In the genomic region with DNA sequence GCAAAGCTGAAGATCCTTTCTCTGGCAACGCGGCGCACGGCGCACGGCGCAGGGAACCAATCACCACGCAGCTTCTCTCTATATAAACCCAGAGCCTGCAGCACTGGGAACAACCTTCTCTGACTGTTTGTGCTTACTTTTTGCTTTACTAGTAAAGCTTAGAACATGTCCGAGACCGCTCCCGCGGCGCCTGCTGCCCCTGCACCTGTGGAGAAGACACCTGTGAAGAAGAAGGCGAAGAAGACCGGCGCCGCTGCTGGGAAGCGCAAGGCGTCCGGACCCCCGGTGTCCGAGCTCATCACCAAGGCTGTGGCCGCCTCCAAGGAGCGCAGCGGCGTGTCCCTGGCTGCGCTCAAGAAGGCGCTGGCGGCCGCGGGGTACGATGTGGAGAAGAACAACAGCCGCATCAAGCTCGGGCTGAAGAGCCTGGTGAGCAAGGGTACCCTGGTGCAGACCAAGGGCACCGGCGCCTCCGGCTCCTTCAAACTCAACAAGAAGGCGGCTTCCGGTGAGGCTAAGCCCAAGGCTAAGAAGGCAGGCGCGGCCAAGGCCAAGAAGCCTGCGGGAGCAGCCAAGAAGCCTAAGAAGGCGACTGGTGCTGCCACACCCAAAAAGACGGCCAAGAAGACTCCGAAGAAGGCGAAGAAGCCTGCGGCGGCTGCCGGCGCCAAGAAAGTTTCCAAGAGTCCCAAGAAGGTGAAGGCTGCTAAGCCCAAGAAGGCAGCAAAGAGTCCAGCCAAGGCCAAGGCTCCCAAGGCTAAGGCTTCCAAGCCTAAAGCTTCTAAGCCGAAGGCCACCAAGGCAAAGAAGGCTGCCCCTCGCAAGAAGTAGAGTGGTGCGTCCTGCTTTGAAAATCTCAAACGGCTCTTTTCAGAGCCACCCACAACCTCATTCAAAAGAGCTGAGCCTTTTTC, we compare ENCODE assay signal across 8 mouse cellular contexts. TPM values are rescaled to one million over a fixed set of nuclear protein-coding genes. Genes with fewer than 3 reads are reported as not detected.
A peak's percentile ranks its signal among the peaks of the same experiment; 100 is the strongest.
DNase-seq lines count a peak whose midpoint lies in the region; ATAC-seq and TF ChIP-seq lines count a peak whose summit lies in the region.

No protein-coding gene starts in this region.

- peak; percentile 88 to 99 for TF ChIP-seq POLR2A in MEL (IDR thresholded peaks at IDR 0.05; ENCODE audit: control insufficient read depth in 1 of 2, insufficient read depth in 1 of 2, low read depth in 1 of 2, low read length in 2 of 2, poor library complexity in 1 of 2)

- TF ChIP-seq EP300 in MEL (IDR thresholded peaks at IDR 0.05; ENCODE audit: low read depth in 1 of 2, low read length in 2 of 2): no peak

- H3K4me2 ChIP-seq in forebrain, postnatal 0 days (ENCODE audit: low read depth): peak overlapping the region; percentile 99

- WGBS in forebrain, postnatal 0 days: under 1% methylated on average over 54 of the region's 54 CpGs
- under 1% methylated on average over 54 of the region's 54 CpGs for WGBS in hindbrain, embryonic 10.5 days

- peak; percentile 94 for DNase-seq in MEL (ENCODE audit: low read depth, low spot score)
- peak; percentile 71 to 72 for DNase-seq in cerebellum, adult 18-20 months
- DNase-seq in forebrain, postnatal 0 days: peak; percentile 89
- DNase-seq in hindbrain, embryonic 10.5 days (ENCODE audit: low spot score): peak; percentile 87
- peak; percentile 70 to 81 for DNase-seq in layer of hippocampus, postnatal 36 days
- DNase-seq in lung, postnatal 36 days: peak; percentile 82
- peak; percentile 88 for DNase-seq in retina, embryonic 14.5 days (ENCODE audit: low spot score)
- peak; percentile 92 for DNase-seq in thymus, postnatal 4 days

- no peaks in the 10 kb centered on the region for H3K9me3 ChIP-seq in MEL (replicated peaks; ENCODE audit: insufficient read depth, low read length)
- H3K9me3 ChIP-seq in forebrain, postnatal 0 days (ENCODE audit: low read length): no peaks in the 10 kb centered on the region
- H3K9me3 ChIP-seq in hindbrain, embryonic 10.5 days: no peaks in the 10 kb centered on the region

- H3K79me2 ChIP-seq in MEL (ENCODE audit: control insufficient read depth, insufficient read depth, low read length, poor library complexity): peaks cover 3% of the 10 kb centered on the region; the same call in 1 of the 2 replicates

- H3K36me3 ChIP-seq in MEL (ENCODE audit: control insufficient read depth in 1 of 2, insufficient read depth in 2 of 2, low read length in 2 of 2): peaks cover 0 to 35% of the 10 kb centered on the region in 2 experiments; a peak in 2 of 4 replicates
- no peaks in the 10 kb centered on the region for H3K36me3 ChIP-seq in forebrain, postnatal 0 days (ENCODE audit: insufficient read depth)
- H3K36me3 ChIP-seq in hindbrain, embryonic 10.5 days: no peaks in the 10 kb centered on the region

- H3K9ac ChIP-seq in MEL (ENCODE audit: control insufficient read depth, low read depth, low read length, poor library complexity, severe bottlenecking): peak overlapping the region; percentile 93
- peak overlapping the region; percentile 56 for H3K9ac ChIP-seq in forebrain, postnatal 0 days

- ATAC-seq in forebrain, postnatal 0 days: peak; percentile 86

- peak overlapping the region; percentile 98 for H3K27ac ChIP-seq in MEL (ENCODE audit: control insufficient read depth, low read depth, low read length)
- peak overlapping the region; percentile 82 for H3K27ac ChIP-seq in forebrain, postnatal 0 days (ENCODE audit: low read depth, low read length)
- peak overlapping the region; percentile 98 for H3K27ac ChIP-seq in hindbrain, embryonic 10.5 days

- H3K4me3 ChIP-seq in MEL (ENCODE audit: control insufficient read depth in 1 of 2, insufficient read depth in 1 of 2, low read depth in 2 of 2, low read length in 2 of 2): peak overlapping the region; percentile 2 to 48
- H3K4me3 ChIP-seq in forebrain, postnatal 0 days (ENCODE audit: low read depth, low read length): peak overlapping the region; percentile 51
- H3K4me3 ChIP-seq in hindbrain, embryonic 10.5 days: peak overlapping the region; percentile 71

- H3K27me3 ChIP-seq in MEL (ENCODE audit: control insufficient read depth in 1 of 2, insufficient read depth in 2 of 2, low read length in 2 of 2): no peaks in the 10 kb centered on the region
- no peaks in the 10 kb centered on the region for H3K27me3 ChIP-seq in forebrain, postnatal 0 days (ENCODE audit: insufficient read depth, low read length)
- no peaks in the 10 kb centered on the region for H3K27me3 ChIP-seq in hindbrain, embryonic 10.5 days (ENCODE audit: insufficient read depth, poor library complexity, severe bottlenecking)

- H3K4me1 ChIP-seq in MEL (ENCODE audit: control insufficient read depth in 1 of 2, insufficient read depth in 2 of 2, low read length in 2 of 2): peaks cover 0 to 11% of the 10 kb centered on the region in 2 experiments; a peak in 1 of 4 replicates
- H3K4me1 ChIP-seq in forebrain, postnatal 0 days (ENCODE audit: insufficient read depth): 0 out of 2 replicates have a peak, but pooled peaks cover 4% of the 10 kb centered on the region
- H3K4me1 ChIP-seq in hindbrain, embryonic 10.5 days (replicated peaks): peaks cover 18% of the 10 kb centered on the region

- 0 out of 6 replicates have a peak, but pooled peaks of 1 of the 3 experiments have one; percentile 6 for TF ChIP-seq CTCF in MEL (IDR thresholded peaks at IDR 0.05 in 2 of 3, conservative IDR thresholded peaks at IDR 0.05 in 1 of 3; ENCODE audit: control insufficient read depth in 1 of 3, insufficient read depth in 1 of 3, low read depth in 2 of 3, low read length in 3 of 3, poor library complexity in 1 of 3, severe bottlenecking in 1 of 3)
- no peak for TF ChIP-seq CTCF in forebrain, postnatal 0 days (IDR thresholded peaks at IDR 0.05; ENCODE audit: low read depth)

- TF ChIP-seq RAD21 in MEL (IDR thresholded peaks at IDR 0.05; ENCODE audit: low read depth, low read length): no peak

TF ChIP-seq in MEL, 35 proteins besides CTCF, POLR2A, EP300 and RAD21:
- 0 out of 2 replicates have a peak, but pooled peaks have one; percentile 96 for TF ChIP-seq POLR2AphosphoS5 (IDR thresholded peaks at IDR 0.05; ENCODE audit: borderline replicate concordance, low read depth, low read length)
- peak; percentile 99 for TF ChIP-seq TBP (IDR thresholded peaks at IDR 0.05; ENCODE audit: low read depth, low read length)
- no peak for TF ChIP-seq MYB (IDR thresholded peaks at IDR 0.05; ENCODE audit: low read depth, low read length)
- TF ChIP-seq UBTF (IDR thresholded peaks at IDR 0.05; ENCODE audit: borderline replicate concordance, insufficient read depth, low read depth, low read length): peak; percentile 98; the same call in 1 of the 2 replicates

RNA-seq across cellular contexts. Expression of gene Hist1h1d, which starts 2.1 kb away (rescaled TPM):
- total RNA-seq in MEL (2012; rRNA removed): 115 and 134 TPM in 2 replicates
- polyA plus RNA-seq in MEL (2012; ENCODE audit: insufficient read depth in 1 of 2, insufficient read length in 2 of 2, low read depth in 1 of 2, low replicate concordance in 2 of 2, missing spikeins in 1 of 2): under 1 TPM in 1 of 2 experiments, not detected in 1; 0.24 TPM
- total RNA-seq in forebrain, postnatal 0 days (2014; rRNA removed): 48.5 and 66.7 TPM in 2 replicates
- 0.12 and 0.18 TPM in 2 replicates for polyA plus RNA-seq in forebrain, postnatal 0 days (2015; fragmentation: Nextera tagmentation; extraction: Ambion mirVana)
- 0.37 and 0.49 TPM in 2 replicates for polyA plus RNA-seq in hindbrain, embryonic 10.5 days (2016; fragmentation: Nextera tagmentation; extraction: Ambion mirVana)
- 1 to 10 TPM; 4.3 to 6.0 TPM for total RNA-seq in layer of hippocampus, postnatal 36 days (2021)

RNA-seq across cellular contexts. Expression of gene Hist1h4f, which starts 3.7 kb away (rescaled TPM):
- total RNA-seq in MEL (2012; rRNA removed): 3,786 and 4,217 TPM in 2 replicates
- polyA plus RNA-seq in MEL (2012; ENCODE audit: insufficient read depth in 1 of 2, insufficient read length in 2 of 2, low read depth in 1 of 2, low replicate concordance in 2 of 2, missing spikeins in 1 of 2): 10 to 100 TPM in 1 of 2 experiments, not detected in 1; 14.4 TPM
- total RNA-seq in forebrain, postnatal 0 days (2014; rRNA removed): 586 and 753 TPM in 2 replicates
- polyA plus RNA-seq in forebrain, postnatal 0 days (2015; fragmentation: Nextera tagmentation; extraction: Ambion mirVana): 0.70 TPM in 1 of 2 replicates, not detected in the other
- 0.56 TPM in 1 of 2 replicates, not detected in the other for polyA plus RNA-seq in hindbrain, embryonic 10.5 days (2016; fragmentation: Nextera tagmentation; extraction: Ambion mirVana)
- total RNA-seq in layer of hippocampus, postnatal 36 days (2021): 100 to 1,000 TPM; 143 to 156 TPM

RNA-seq across cellular contexts. Expression of gene Hist1h3e, which starts 7.0 kb away (rescaled TPM):
- 1,049 and 1,400 TPM in 2 replicates for total RNA-seq in MEL (2012; rRNA removed)
- 1 to 10 TPM in 1 of 2 experiments, not detected in 1; 4.5 TPM for polyA plus RNA-seq in MEL (2012; ENCODE audit: insufficient read depth in 1 of 2, insufficient read length in 2 of 2, low read depth in 1 of 2, low replicate concordance in 2 of 2, missing spikeins in 1 of 2)
- 180 and 204 TPM in 2 replicates for total RNA-seq in forebrain, postnatal 0 days (2014; rRNA removed)
- 1.9 and 2.0 TPM in 2 replicates for polyA plus RNA-seq in forebrain, postnatal 0 days (2015; fragmentation: Nextera tagmentation; extraction: Ambion mirVana)
- 5.3 and 5.6 TPM in 2 replicates for polyA plus RNA-seq in hindbrain, embryonic 10.5 days (2016; fragmentation: Nextera tagmentation; extraction: Ambion mirVana)
- 10 to 100 TPM; 47.8 to 49.2 TPM for total RNA-seq in layer of hippocampus, postnatal 36 days (2021)

RNA-seq across cellular contexts. Expression of gene Hist1h3f, which starts 11.3 kb away (rescaled TPM):
- total RNA-seq in MEL (2012; rRNA removed): 541 and 709 TPM in 2 replicates
- 1 to 10 TPM in 1 of 2 experiments, not detected in 1; 1.2 TPM for polyA plus RNA-seq in MEL (2012; ENCODE audit: insufficient read depth in 1 of 2, insufficient read length in 2 of 2, low read depth in 1 of 2, low replicate concordance in 2 of 2, missing spikeins in 1 of 2)
- total RNA-seq in forebrain, postnatal 0 days (2014; rRNA removed): 116 and 119 TPM in 2 replicates
- 0.17 and 0.47 TPM in 2 replicates for polyA plus RNA-seq in forebrain, postnatal 0 days (2015; fragmentation: Nextera tagmentation; extraction: Ambion mirVana)
- 0.92 and 1.1 TPM in 2 replicates for polyA plus RNA-seq in hindbrain, embryonic 10.5 days (2016; fragmentation: Nextera tagmentation; extraction: Ambion mirVana)
- 10 to 100 TPM; 16.2 to 17.4 TPM for total RNA-seq in layer of hippocampus, postnatal 36 days (2021)

RNA-seq across cellular contexts. Expression of gene Hist1h2bh, which starts 12.0 kb away (rescaled TPM):
- total RNA-seq in MEL (2012; rRNA removed): 275 and 350 TPM in 2 replicates
- polyA plus RNA-seq in MEL (2012; ENCODE audit: insufficient read depth in 1 of 2, insufficient read length in 2 of 2, low read depth in 1 of 2, low replicate concordance in 2 of 2, missing spikeins in 1 of 2): under 1 TPM in 1 of 2 experiments, not detected in 1; 0.70 TPM
- 12.5 and 17.0 TPM in 2 replicates for total RNA-seq in forebrain, postnatal 0 days (2014; rRNA removed)
- polyA plus RNA-seq in forebrain, postnatal 0 days (2015; fragmentation: Nextera tagmentation; extraction: Ambion mirVana): 0.17 TPM in 1 of 2 replicates, not detected in the other
- polyA plus RNA-seq in hindbrain, embryonic 10.5 days (2016; fragmentation: Nextera tagmentation; extraction: Ambion mirVana): 0.51 and 1.1 TPM in 2 replicates
- 1 to 10 TPM; 1.1 to 1.2 TPM for total RNA-seq in layer of hippocampus, postnatal 36 days (2021)

Comparison
In these comparisons a context has a peak if more than half of its experiments do, and no peak if none do; other contexts are left out.
1. Peak in every context shown above with its lines: DNase-seq, ATAC-seq, H3K4me3 ChIP-seq and H3K27ac ChIP-seq.